8 mouse cellular contexts compared by ENCODE assay signal in genomic region chr10:62231395-62231732, GRCm38 (mm10). TPM values are rescaled to one million over a fixed set of nuclear protein-coding genes. Genes with fewer than 3 reads are reported as not detected.
DNase-seq lines count a peak whose midpoint lies in the region; ATAC-seq and TF ChIP-seq lines count a peak whose summit lies in the region.

No protein-coding gene starts in this region.

- H3K9me3 ChIP-seq in kidney, embryonic 15.5 days (replicated peaks): no peaks in the 10 kb centered on the region
- H3K9me3 ChIP-seq in embryonic facial prominence, embryonic 10.5 days: no peaks in the 10 kb centered on the region
- no peaks in the 10 kb centered on the region for H3K9me3 ChIP-seq in hindbrain, embryonic 16.5 days (ENCODE audit: control insufficient read depth, low read length)
- H3K9me3 ChIP-seq in midbrain, postnatal 0 days (ENCODE audit: low read length): no peaks in the 10 kb centered on the region

- intact Hi-C loops in gastrocnemius, postnatal 14 days (cut with DNase I; ENCODE audit: low total_unique reads): no loop called here

- no peak for TF ChIP-seq CTCF in midbrain, postnatal 0 days (IDR thresholded peaks at IDR 0.05)

- no peak overlapping the region for H3K9ac ChIP-seq in kidney, embryonic 15.5 days
- peak overlapping the region; percentile 65 for H3K9ac ChIP-seq in hindbrain, embryonic 16.5 days (ENCODE audit: low read depth, low read length)
- H3K9ac ChIP-seq in midbrain, postnatal 0 days (replicated peaks; ENCODE audit: low read length, poor library complexity, severe bottlenecking): peak overlapping the region; percentile 51; the same call in 1 of the 2 replicates

- 2% methylated on average over 13 of the region's 13 CpGs for WGBS in kidney, embryonic 15.5 days
- 6% methylated on average over 13 of the region's 13 CpGs for WGBS in embryonic facial prominence, embryonic 10.5 days
- WGBS in hindbrain, embryonic 16.5 days: 2% methylated on average over 13 of the region's 13 CpGs
- WGBS in midbrain, postnatal 0 days: 3% methylated on average over 13 of the region's 13 CpGs

- H3K4me2 ChIP-seq in kidney, embryonic 15.5 days: peak overlapping the region; percentile 93
- peak overlapping the region; percentile 99 for H3K4me2 ChIP-seq in hindbrain, embryonic 16.5 days (ENCODE audit: low read length)
- H3K4me2 ChIP-seq in midbrain, postnatal 0 days (ENCODE audit: low read depth, low read length, poor library complexity, severe bottlenecking): peak overlapping the region; percentile 98

- H3K27me3 ChIP-seq in kidney, embryonic 15.5 days: no peaks in the 10 kb centered on the region
- H3K27me3 ChIP-seq in embryonic facial prominence, embryonic 10.5 days (replicated peaks; ENCODE audit: low read depth, poor library complexity, severe bottlenecking): peaks cover 36% of the 10 kb centered on the region
- no peaks in the 10 kb centered on the region for H3K27me3 ChIP-seq in hindbrain, embryonic 16.5 days (replicated peaks; ENCODE audit: control insufficient read depth, insufficient read depth, low read length)
- peaks cover 3% of the 10 kb centered on the region; the same call in 1 of the 2 replicates for H3K27me3 ChIP-seq in midbrain, postnatal 0 days (ENCODE audit: insufficient read depth, low read length)

- no peak for DNase-seq in kidney, postnatal 10 days
- no peak for DNase-seq in embryonic facial prominence, embryonic 10.5 days (ENCODE audit: low spot score)
- no peak for DNase-seq in midbrain, postnatal 0 days (ENCODE audit: low spot score)
- DNase-seq in gastrocnemius, postnatal 14 days: no peak
- DNase-seq in cerebellum, adult 9-11 months: no peak
- no peak for DNase-seq in spleen, postnatal 14 days (ENCODE audit: low spot score in 2 of 2)

- H3K27ac ChIP-seq in kidney, embryonic 15.5 days: peak overlapping the region; percentile 74
- H3K27ac ChIP-seq in embryonic facial prominence, embryonic 10.5 days (replicated peaks): peak overlapping the region; percentile 74
- H3K27ac ChIP-seq in hindbrain, embryonic 16.5 days (ENCODE audit: low read depth, low read length): no peak overlapping the region
- H3K27ac ChIP-seq in midbrain, postnatal 0 days (ENCODE audit: low read depth, low read length): no peak overlapping the region

- H3K36me3 ChIP-seq in kidney, embryonic 15.5 days: no peaks in the 10 kb centered on the region
- no peaks in the 10 kb centered on the region for H3K36me3 ChIP-seq in embryonic facial prominence, embryonic 10.5 days (replicated peaks)
- H3K36me3 ChIP-seq in hindbrain, embryonic 16.5 days (ENCODE audit: control insufficient read depth, insufficient read depth, low read length): no peaks in the 10 kb centered on the region
- no peaks in the 10 kb centered on the region for H3K36me3 ChIP-seq in midbrain, postnatal 0 days (ENCODE audit: insufficient read depth, low read length)

- peaks cover 44% of the 10 kb centered on the region for H3K4me1 ChIP-seq in kidney, embryonic 15.5 days
- H3K4me1 ChIP-seq in embryonic facial prominence, embryonic 10.5 days: peaks cover 41% of the 10 kb centered on the region
- peaks cover 10% of the 10 kb centered on the region for H3K4me1 ChIP-seq in hindbrain, embryonic 16.5 days (ENCODE audit: control insufficient read depth, insufficient read depth, low read depth, low read length)
- H3K4me1 ChIP-seq in midbrain, postnatal 0 days (ENCODE audit: insufficient read depth, low read length): peaks cover 6% of the 10 kb centered on the region; the same call in 1 of the 2 replicates

- no peak; the same call in 1 of the 2 replicates for ATAC-seq in kidney, embryonic 15.5 days (replicated peaks; ENCODE audit: low FRiP score)
- ATAC-seq in hindbrain, embryonic 16.5 days: no peak
- peak; percentile 25 for ATAC-seq in midbrain, postnatal 0 days (ENCODE audit: low FRiP score)

- H3K4me3 ChIP-seq in kidney, embryonic 15.5 days (replicated peaks): peak overlapping the region; percentile 68
- H3K4me3 ChIP-seq in embryonic facial prominence, embryonic 10.5 days: peak overlapping the region; percentile 71
- peak overlapping the region; percentile 67 for H3K4me3 ChIP-seq in hindbrain, embryonic 16.5 days (ENCODE audit: low read length)
- H3K4me3 ChIP-seq in midbrain, postnatal 0 days (ENCODE audit: low read depth, low read length): peak overlapping the region; percentile 69

RNA-seq across cellular contexts. Expression of gene Tspan15, which starts 0.3 kb away (rescaled TPM):
- 52.5 and 53.5 TPM in 2 replicates for polyA plus RNA-seq in kidney, embryonic 15.5 days (2015; fragmentation: Nextera tagmentation; extraction: Ambion mirVana)
- polyA plus RNA-seq in embryonic facial prominence, embryonic 10.5 days (2016; fragmentation: Nextera tagmentation; extraction: Ambion mirVana): 21.8 and 22.3 TPM in 2 replicates
- polyA plus RNA-seq in hindbrain, embryonic 16.5 days (2015; fragmentation: Nextera tagmentation; extraction: Ambion mirVana): 22.9 and 24.3 TPM in 2 replicates
- 13.8 and 20.2 TPM in 2 replicates for total RNA-seq in midbrain, postnatal 0 days (2014; rRNA removed)
- polyA plus RNA-seq in midbrain, postnatal 0 days (2015; fragmentation: Nextera tagmentation; extraction: Ambion mirVana): 17.0 and 19.0 TPM in 2 replicates
- total RNA-seq in gastrocnemius, postnatal 14 days (2021): 10 to 100 TPM; 11.4 TPM

RNA-seq across cellular contexts. Expression of gene Tacr2, which starts 20.9 kb away (rescaled TPM):
- 0.06 TPM in 1 of 2 replicates, not detected in the other for polyA plus RNA-seq in kidney, embryonic 15.5 days (2015; fragmentation: Nextera tagmentation; extraction: Ambion mirVana)
- polyA plus RNA-seq in embryonic facial prominence, embryonic 10.5 days (2016; fragmentation: Nextera tagmentation; extraction: Ambion mirVana): not detected in 2 replicates
- not detected in 2 replicates for polyA plus RNA-seq in hindbrain, embryonic 16.5 days (2015; fragmentation: Nextera tagmentation; extraction: Ambion mirVana)
- total RNA-seq in midbrain, postnatal 0 days (2014; rRNA removed): not detected in 2 replicates
- polyA plus RNA-seq in midbrain, postnatal 0 days (2015; fragmentation: Nextera tagmentation; extraction: Ambion mirVana): 0.06 TPM in 1 of 2 replicates, not detected in the other
- not detected for total RNA-seq in gastrocnemius, postnatal 14 days (2021)

Comparison
In these comparisons a context has a peak if more than half of its experiments do, and no peak if none do; other contexts are left out.
1. H3K27ac ChIP-seq: peak in kidney, embryonic 15.5 days (single experiment) and embryonic facial prominence, embryonic 10.5 days (single experiment); none in hindbrain, embryonic 16.5 days (single experiment) and midbrain, postnatal 0 days (single experiment).
2. Peak in every context shown above with its lines, with median percentiles within 50 percentile points of each other: H3K4me2 ChIP-seq and H3K4me3 ChIP-seq.